Mouse (Mus musculus) intestine, embryonic 14.5 days (tissue): Measurements from ENCODE around the gene Cracr2a. TPM values are rescaled to one million over a fixed set of nuclear protein-coding genes. Genes with fewer than 3 reads are reported as not detected.

Experiments used
- ATAC-seq: fragments of 200-750 bp; cut with Nextera tagmentation; replicated peaks from 2 replicates; pipeline ENCODE4 v1.8.0; 2017; ENCODE audit warnings: low read depth, moderate number of reproducible peaks, moderate TSS enrichment, moderate library complexity; ENCODE audit not compliant: low FRiP score, low TSS enrichment
- DNase-seq: peaks from one replicate; pipeline ENCODE4 v3.0.0-alpha.2; 2018; ENCODE audit warnings: low spot score
- H3K27ac ChIP-seq: fragments of 300-500 bp; sonication (generic); 2 replicates; pipeline ENCODE4 v1.5.1; 2014; ENCODE audit warnings: low read depth, mild to moderate bottlenecking, control low read depth
- H3K27me3 ChIP-seq: fragments of 300-500 bp; sonication (generic); replicated peaks from 2 replicates; pipeline ENCODE4 v1.6.1; 2014; ENCODE audit warnings: low read length, control low read depth; ENCODE audit not compliant: control insufficient read depth, insufficient read depth
- H3K36me3 ChIP-seq: fragments of 300-500 bp; sonication (generic); 2 replicates; pipeline ENCODE4 v1.6.1; 2014; ENCODE audit warnings: low read length, control low read depth; ENCODE audit not compliant: control insufficient read depth, insufficient read depth
- H3K4me1 ChIP-seq: fragments of 300-500 bp; sonication (generic); replicated peaks from 2 replicates; pipeline ENCODE4 v1.6.1; 2014; ENCODE audit warnings: low read length, control low read depth, mixed read lengths; ENCODE audit not compliant: control insufficient read depth, insufficient read depth
- H3K4me2 ChIP-seq: fragments of 300-500 bp; sonication (generic); 2 replicates; pipeline ENCODE4 v1.6.1; 2014; ENCODE audit warnings: low read length
- H3K4me3 ChIP-seq: fragments of 300-500 bp; sonication (generic); 2 replicates; pipeline ENCODE4 v1.5.1; 2014; ENCODE audit warnings: low read depth, low read length, control low read depth, mixed read lengths
- H3K9ac ChIP-seq: fragments of 300-500 bp; sonication (generic); 2 replicates; pipeline ENCODE4 v1.6.1; 2014; ENCODE audit warnings: mild to moderate bottlenecking, low read length
- H3K9me3 ChIP-seq: fragments of 300-500 bp; sonication (generic); 2 replicates; pipeline ENCODE4 v1.6.1; 2016; ENCODE audit warnings: low read length, control low read depth; ENCODE audit not compliant: control insufficient read depth
- WGBS: fragments of 180-500 bp; shearing (Covaris S2); extraction: QIAGEN DNeasy Blood & Tissue Kit; methylation state at CpG from one replicate; pipeline ENCODE4 v1.1.7; 2014; 5-methylcytosine and 5-hydroxymethylcytosine counted together
- polyA plus RNA-seq: library from polyadenylated mRNA; unstranded; fragments of >200 nt; fragmentation: Nextera tagmentation; extraction: Ambion mirVana; gene quantifications from 2 replicates; pipeline ENCODE4 v1.2.1, GENCODE M21; 2014

Cracr2a gene
- polyA plus RNA-seq, 1 experiment from 2014 or later: 2.1 TPM

DNA sequence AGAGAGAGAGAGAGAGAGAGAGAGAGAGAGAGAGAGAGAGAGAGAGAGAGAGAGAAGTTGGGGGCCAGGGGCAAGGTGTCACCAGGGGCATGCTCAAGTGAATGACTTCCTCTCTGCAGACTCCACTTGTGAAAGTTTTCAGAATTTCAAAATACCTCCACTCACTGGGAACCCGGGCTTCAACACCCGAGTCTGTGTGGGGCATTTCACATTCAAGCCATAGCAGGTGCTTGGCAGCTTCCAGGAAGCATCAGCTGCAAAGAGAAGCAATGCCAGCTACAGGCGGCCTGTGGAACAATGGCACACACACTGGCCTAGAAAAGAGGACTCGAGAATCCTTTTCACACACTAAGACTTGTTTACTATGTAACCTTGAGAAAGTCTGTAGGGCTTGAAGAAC is 32.3 kb downstream of the Cracr2a start:
- WGBS: 72% methylated on average over 4 of the region's 4 CpGs
- DNase-seq (no peak), ATAC-seq (no peak)
- Histone ChIP-seq H3K9me3 (no peaks in the 10 kb centered on the region), H3K27me3 (no peaks in the 10 kb centered on the region), H3K27ac (no peak overlapping the region), H3K4me2 (no peak overlapping the region), H3K4me3 (no peak overlapping the region), H3K36me3 (no peaks in the 10 kb centered on the region), H3K9ac (no peak overlapping the region), H3K4me1 (no peaks in the 10 kb centered on the region)

DNA sequence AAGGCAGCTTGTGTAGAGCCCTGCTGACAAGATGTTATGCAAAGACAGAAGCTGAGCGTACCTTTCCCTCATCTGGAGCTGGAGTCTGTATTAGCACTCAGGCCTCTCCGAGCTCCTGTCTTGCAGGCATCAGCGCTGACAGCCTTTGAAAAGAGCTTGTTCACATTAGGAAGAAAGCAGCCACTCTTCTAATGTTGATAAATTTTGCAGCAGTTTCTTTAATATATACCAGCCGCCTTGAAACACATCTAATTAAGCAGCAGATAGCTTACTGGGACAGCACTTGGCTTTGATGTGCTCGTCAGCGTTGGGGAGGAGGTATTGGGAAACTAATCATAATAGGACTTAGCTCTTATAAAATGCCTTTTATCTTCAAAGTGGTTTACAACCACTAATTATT is 38.1 kb downstream of the Cracr2a start:
- H3K27ac ChIP-seq: no peak overlapping the region
- no peaks in the 10 kb centered on the region for H3K36me3 ChIP-seq
- WGBS: 57% methylated on average over 6 of the region's 6 CpGs
- DNase-seq: no peak
- H3K4me1 ChIP-seq: no peaks in the 10 kb centered on the region
- H3K9ac ChIP-seq: no peak overlapping the region
- H3K9me3 ChIP-seq: peaks cover 6% of the 10 kb centered on the region; the same call in 1 of the 2 replicates
- no peak for ATAC-seq
- H3K4me2 ChIP-seq: no peak overlapping the region
- no peaks in the 10 kb centered on the region for H3K27me3 ChIP-seq
- no peak overlapping the region for H3K4me3 ChIP-seq

DNA sequence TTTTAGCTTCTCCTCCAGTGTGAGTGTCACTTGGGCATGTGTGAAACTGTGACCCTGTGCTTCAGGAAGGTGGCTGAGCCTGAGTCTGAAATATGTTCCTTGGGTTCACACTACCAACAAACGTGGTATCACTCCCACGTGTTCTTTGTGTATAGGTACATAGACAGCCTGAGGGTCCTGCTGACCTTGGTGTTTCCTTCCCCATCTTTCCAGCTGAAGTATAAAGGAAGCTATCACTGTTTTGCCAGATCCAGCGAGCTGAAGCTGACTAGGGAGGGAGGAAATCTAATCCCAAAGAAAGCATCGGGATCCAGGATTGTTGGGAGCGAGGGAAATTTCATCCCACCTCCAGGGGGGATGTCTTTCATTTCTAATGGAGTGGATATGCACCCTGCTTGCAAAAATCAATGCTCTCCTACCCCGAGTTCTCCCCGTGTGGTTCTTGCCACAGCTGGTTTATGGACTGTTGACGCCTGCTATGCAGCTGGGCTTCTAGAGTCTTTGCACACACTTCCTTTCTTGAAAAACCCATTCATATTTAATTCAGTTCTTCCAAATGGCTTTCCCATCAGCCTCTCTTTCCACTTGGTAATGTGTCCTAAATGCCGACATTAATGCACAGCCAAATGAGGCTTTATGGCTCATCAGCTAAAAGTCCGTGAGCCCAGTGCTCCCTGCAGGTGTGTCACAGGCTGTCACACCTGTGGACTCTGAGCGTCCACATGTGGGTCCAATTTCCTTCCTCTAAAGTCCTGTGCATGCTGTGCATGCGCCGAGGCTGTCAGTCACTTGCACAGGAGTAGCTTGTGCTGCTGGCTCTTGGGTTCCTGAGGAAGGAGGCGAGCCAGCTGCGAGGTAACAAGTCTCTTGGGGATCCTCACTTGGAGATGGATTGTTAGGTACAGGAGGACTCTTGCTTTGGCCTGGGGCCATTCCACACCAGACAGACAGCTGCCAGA is 44.2 kb downstream of the Cracr2a start:
- no peak overlapping the region for H3K9ac ChIP-seq
- ATAC-seq (no peak), DNase-seq (no peak)
- no peak overlapping the region for H3K27ac ChIP-seq
- 72% methylated on average over 15 of the region's 15 CpGs for WGBS
- H3K4me2 ChIP-seq: no peak overlapping the region
- H3K9me3 ChIP-seq: peaks cover 6% of the 10 kb centered on the region; the same call in 1 of the 2 replicates
- H3K27me3 ChIP-seq: no peaks in the 10 kb centered on the region
- H3K36me3 ChIP-seq: no peaks in the 10 kb centered on the region
- no peak overlapping the region for H3K4me3 ChIP-seq
- H3K4me1 ChIP-seq: no peaks in the 10 kb centered on the region

DNA sequence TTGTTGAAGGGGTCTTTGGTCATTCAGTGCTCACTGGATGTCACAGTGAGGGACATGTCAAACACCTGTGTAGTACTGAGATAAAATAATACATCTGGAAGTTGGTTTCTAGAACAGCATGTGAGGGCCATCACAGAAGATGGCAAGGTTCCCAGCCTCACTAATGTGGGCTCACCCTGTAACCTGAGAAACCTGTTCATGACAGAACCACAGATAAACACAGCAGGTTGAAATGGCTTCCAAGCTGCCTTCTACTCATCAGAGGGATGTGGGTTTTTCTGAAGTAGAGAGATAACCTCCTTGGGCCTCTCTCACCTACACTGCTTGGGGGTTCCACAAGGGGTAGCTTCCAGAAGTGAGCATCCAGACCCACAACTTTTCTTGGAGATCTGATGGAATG is 48.5 kb downstream of the Cracr2a start:
- DNase-seq (no peak), ATAC-seq (no peak)
- H3K9me3 ChIP-seq: no peaks in the 10 kb centered on the region

DNA sequence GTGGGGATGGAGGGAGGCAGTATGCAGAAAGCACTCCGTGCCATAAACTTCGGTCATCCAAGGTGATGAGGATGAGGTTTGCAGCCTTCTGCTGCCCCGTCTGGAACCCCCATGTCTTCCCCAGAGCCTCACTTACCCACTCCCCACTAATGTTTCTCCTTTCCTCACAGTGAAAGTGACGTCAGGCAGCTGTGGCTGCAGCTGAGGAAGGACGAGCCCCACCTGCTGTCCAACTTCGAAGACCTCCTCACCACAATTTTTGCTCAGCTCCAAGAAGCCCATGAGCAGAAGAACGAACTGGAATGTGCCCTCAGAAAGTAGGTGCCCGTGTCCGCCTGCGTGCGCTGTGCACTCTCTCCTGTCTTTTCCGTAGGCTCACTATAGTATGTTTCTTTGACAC is 50.1 kb downstream of the Cracr2a start:
- H3K4me1 ChIP-seq: no peaks in the 10 kb centered on the region
- ATAC-seq (no peak), DNase-seq (no peak)
- H3K9me3 ChIP-seq: no peaks in the 10 kb centered on the region
- no peak overlapping the region for H3K27ac ChIP-seq
- no peaks in the 10 kb centered on the region for H3K27me3 ChIP-seq
- H3K4me3 ChIP-seq: no peak overlapping the region
- H3K4me2 ChIP-seq: no peak overlapping the region
- H3K36me3 ChIP-seq: no peaks in the 10 kb centered on the region
- 78% methylated on average over 12 of the region's 12 CpGs for WGBS
- H3K9ac ChIP-seq: no peak overlapping the region

More for the DNA sequence above, 48.5 kb downstream of the Cracr2a start:
- no peaks in the 10 kb centered on the region for H3K36me3 ChIP-seq
- H3K9ac ChIP-seq: no peak overlapping the region
- no peaks in the 10 kb centered on the region for H3K27me3 ChIP-seq
- no peaks in the 10 kb centered on the region for H3K4me1 ChIP-seq
- H3K4me2 ChIP-seq: no peak overlapping the region
- no peak overlapping the region for H3K27ac ChIP-seq
- H3K4me3 ChIP-seq: no peak overlapping the region

DNA sequence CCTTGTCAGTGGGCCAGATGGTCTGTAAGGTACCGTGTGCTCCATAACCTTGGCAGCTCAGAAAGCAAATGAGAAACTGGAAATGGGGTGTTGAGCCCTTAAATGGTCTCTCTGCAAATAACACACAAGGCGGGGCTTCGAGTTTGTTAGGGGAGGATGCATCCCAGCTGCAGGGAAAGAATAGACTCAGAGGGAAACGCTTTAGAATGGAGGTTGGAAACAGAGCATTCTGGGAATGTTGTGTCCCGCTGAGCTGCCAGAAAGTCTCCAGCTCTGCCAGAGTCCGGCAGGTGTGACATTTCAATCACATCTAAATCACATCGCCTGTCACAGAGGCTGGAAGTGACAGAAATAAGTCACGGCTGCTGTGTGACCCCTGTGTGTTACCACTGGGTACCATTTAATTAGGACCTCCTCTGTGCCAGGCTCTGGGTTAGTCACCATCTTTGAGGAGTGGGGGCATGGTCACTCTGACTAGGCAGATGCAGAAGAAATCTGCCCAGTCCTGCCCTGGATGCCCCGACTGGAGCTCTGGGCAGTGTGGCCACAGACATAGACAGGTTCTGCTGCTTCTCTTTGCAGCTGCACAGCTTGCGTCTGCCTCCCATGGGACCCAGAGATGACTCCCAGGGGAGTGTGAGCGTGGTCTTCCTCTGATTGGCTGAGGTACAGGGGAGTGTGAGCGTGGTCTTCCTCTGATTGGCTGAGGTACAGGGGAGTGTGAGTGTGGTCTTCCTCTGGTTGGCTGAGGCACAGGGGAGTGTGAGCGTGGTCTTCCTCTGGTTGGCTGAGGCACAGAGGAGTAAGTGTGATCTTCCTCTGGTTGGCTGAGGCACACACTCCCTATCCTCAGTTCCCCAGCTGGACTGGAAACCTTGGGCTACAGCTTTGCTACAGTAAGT is 53.2 kb downstream of the Cracr2a start:
- ATAC-seq: no peak
- Histone ChIP-seq H3K27ac (no peak overlapping the region), H3K4me2 (no peak overlapping the region), H3K4me1 (no peaks in the 10 kb centered on the region), H3K9me3 (no peaks in the 10 kb centered on the region), H3K27me3 (no peaks in the 10 kb centered on the region), H3K9ac (no peak overlapping the region), H3K36me3 (no peaks in the 10 kb centered on the region), H3K4me3 (no peak overlapping the region)
- no peak for DNase-seq
- 52% methylated on average over 13 of the region's 13 CpGs for WGBS

DNA sequence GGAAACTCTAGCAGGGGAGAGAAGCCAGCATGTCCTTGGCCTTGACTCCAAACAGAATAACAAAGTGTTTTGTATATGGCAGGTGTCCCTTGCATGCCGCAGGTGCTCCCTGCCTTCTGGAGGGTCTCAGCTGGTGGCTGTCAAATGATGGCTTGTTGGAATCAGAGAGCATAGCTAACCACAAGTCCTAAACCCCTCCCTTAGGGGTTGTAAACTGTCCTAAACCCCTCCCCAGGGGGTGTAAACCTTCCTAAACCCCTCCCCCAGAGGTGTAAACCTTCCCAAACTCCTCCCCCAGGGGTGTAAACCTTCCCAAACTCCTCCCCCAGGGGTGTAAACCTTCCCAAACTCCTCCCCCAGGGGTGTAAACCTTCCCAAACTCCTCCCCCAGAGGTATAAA is 55.5 kb downstream of the Cracr2a start:
- H3K4me1 ChIP-seq: no peaks in the 10 kb centered on the region
- no peaks in the 10 kb centered on the region for H3K36me3 ChIP-seq
- no peaks in the 10 kb centered on the region for H3K27me3 ChIP-seq
- H3K27ac ChIP-seq: no peak overlapping the region
- no peak overlapping the region for H3K9ac ChIP-seq
- H3K9me3 ChIP-seq: no peaks in the 10 kb centered on the region
- H3K4me3 ChIP-seq: no peak overlapping the region
- no peak overlapping the region for H3K4me2 ChIP-seq
- 90% methylated on average over 1 of the region's 1 CpGs for WGBS
- no peak for ATAC-seq
- no peak for DNase-seq

DNA sequence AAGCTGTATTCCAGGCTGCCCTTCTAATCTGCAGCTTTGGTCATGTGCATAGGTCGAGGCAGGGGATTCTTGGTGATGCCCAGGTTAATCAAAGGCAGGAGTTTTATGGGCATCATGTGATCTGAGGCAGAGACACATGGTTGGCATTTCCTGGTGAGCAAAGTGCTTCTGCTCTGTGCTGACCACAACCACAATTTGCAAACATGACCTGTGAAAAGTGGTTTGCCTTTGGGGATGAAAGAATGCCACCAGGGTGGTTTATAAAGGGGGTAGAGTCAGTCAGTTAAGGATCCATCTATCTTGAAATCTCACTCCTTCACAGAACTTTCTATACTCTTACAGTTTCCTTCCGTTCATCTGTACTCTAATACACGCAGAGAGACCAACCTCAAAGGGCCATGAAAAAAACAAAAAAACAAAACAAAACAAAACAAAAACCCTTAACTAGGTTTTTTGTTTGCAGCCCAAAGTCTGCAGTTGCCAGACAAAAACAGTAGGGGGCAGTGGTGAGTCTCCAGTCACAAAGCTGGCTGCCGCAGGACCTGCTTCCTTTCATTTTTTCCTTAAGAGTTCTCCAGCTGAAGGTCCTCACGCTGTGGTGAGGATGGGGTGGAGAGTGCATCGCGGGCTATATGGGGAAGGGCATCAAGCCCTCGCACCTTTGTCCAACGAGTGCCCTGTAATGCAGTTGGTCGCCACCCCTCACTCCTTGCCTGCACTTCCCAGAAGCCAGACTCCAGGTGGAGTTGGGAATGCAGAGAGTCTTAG is 56.3 kb downstream of the Cracr2a start:
- WGBS: 34% methylated on average over 10 of the region's 10 CpGs
- ATAC-seq: no peak
- H3K9me3 ChIP-seq: no peaks in the 10 kb centered on the region
- no peaks in the 10 kb centered on the region for H3K4me1 ChIP-seq
- peak; percentile 70 for DNase-seq
- no peak overlapping the region for H3K4me3 ChIP-seq
- no peak overlapping the region for H3K9ac ChIP-seq
- H3K4me2 ChIP-seq: no peak overlapping the region
- no peaks in the 10 kb centered on the region for H3K27me3 ChIP-seq
- H3K36me3 ChIP-seq: no peaks in the 10 kb centered on the region
- H3K27ac ChIP-seq: no peak overlapping the region
